Mouse (Mus musculus): ENCODE data around the gene Poc1b. TPM values are rescaled to one million over a fixed set of nuclear protein-coding genes. Genes with fewer than 3 reads are reported as not detected.

Poc1b gene
- polyA plus RNA-seq, 1 experiment: 0.49 TPM

DNA sequence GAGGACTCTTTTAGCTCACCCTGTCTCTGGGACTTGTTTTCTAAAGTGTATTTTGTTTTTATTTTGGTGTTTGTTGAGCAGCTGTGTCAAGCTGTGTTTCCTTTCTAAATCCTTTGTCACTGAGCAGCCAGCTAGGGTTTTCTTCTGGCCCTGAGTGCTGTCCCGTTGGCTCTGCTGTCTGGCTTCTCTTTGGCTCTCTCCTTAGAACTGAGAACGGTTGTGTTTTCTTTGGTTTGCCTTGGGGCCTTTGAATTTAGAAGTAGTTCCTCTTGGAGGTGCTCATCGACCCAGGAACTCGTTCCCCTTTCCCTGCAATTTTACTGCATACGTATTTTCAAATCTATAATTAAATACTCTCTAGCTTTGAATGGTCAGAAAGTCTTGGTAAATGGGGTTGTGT is 56.2 kb downstream of the Poc1b start:
- TF ChIP-seq TAL1 (IDR thresholded peaks at IDR 0.05; ENCODE audit: low read length) (no peak), GATA1 (IDR thresholded peaks at IDR 0.05; ENCODE audit: low read length) (no peak)
- H3K36me3 ChIP-seq (ENCODE audit: control insufficient read depth): peaks cover 5% of the 10 kb centered on the region
- H3K4me1 ChIP-seq (ENCODE audit: control insufficient read depth): no peaks in the 10 kb centered on the region

DNA sequence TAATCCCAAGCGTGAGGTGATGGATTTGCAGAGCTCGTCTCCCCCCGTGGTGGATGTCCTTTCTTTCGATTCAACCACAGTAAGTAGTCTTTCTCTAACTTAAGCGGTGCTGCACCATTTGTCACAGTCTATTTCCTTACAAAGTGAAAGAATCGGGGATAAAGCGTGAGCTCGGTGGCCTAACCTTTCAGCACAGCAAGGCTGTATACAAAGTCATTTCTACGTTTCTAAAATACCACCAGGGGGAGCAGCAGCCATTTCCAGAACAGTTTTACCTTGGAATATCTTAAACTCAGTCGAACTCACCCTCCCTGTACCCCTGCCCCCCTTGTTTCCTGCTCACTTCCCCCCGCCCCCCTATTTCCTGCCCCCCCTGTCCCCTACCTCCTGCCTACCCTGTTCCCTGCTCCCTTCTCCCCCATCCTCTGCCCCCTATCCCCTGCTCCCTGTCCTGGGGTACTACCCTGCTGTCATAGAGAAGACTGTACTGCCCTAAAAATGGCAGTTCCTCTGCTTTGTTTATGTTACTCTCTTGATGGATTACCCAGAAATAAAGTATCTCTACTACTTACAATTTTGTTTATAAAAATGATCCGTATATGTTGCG is 58.1 kb downstream of the Poc1b start:
- H3K9me3 ChIP-seq (ENCODE audit: control insufficient read depth, low read length): no peaks in the 10 kb centered on the region
- no peak for TF ChIP-seq GATA1 (IDR thresholded peaks at IDR 0.05; ENCODE audit: low read length)
- TF ChIP-seq TAL1 (IDR thresholded peaks at IDR 0.05; ENCODE audit: low read length): no peak
- H3K4me3 ChIP-seq (replicated peaks): no peak overlapping the region
- H3K4me1 ChIP-seq (ENCODE audit: control insufficient read depth): no peaks in the 10 kb centered on the region
- peaks cover 4% of the 10 kb centered on the region for H3K36me3 ChIP-seq (ENCODE audit: control insufficient read depth)
- H3K27me3 ChIP-seq (ENCODE audit: control insufficient read depth): no peaks in the 10 kb centered on the region

More for the DNA sequence above, 56.2 kb downstream of the Poc1b start:
- no peak overlapping the region for H3K4me3 ChIP-seq (replicated peaks)
- H3K27me3 ChIP-seq (ENCODE audit: control insufficient read depth): no peaks in the 10 kb centered on the region
- H3K9me3 ChIP-seq (ENCODE audit: control insufficient read depth, low read length): no peaks in the 10 kb centered on the region

DNA sequence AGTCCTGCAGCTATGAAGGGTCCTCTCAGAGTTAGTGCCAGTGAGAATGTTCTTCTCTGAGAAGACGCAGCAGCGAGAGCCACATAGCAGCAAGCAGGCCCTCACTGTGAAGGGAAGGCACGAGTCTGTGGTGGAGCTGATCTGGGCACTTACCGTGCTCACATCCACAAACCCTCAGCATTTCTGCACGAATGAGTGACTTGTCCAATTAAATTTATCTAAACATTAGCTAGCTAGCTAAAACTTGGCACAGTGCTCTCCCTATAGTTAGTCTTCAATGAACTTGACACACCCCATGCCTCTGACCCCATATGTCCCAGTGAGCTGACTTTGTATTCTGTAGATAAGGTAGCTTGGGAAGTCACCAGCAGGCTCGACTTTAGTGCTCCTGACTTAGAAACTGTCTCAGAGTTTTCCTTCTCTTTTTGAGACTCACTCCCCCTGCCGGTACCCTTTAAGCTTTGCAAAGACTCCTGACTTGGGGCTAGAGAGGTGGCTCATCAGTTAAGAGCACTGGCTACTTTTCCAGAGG is 59.0 kb downstream of the Poc1b start:
- Histone ChIP-seq H3K4me1 (ENCODE audit: control insufficient read depth) (no peaks in the 10 kb centered on the region), H3K4me3 (replicated peaks) (no peak overlapping the region), H3K9me3 (ENCODE audit: control insufficient read depth, low read length) (no peaks in the 10 kb centered on the region), H3K36me3 (ENCODE audit: control insufficient read depth) (no peaks in the 10 kb centered on the region), H3K27me3 (ENCODE audit: control insufficient read depth) (no peaks in the 10 kb centered on the region)
- TF ChIP-seq TAL1 (IDR thresholded peaks at IDR 0.05; ENCODE audit: low read length) (no peak), GATA1 (IDR thresholded peaks at IDR 0.05; ENCODE audit: low read length) (no peak)

DNA sequence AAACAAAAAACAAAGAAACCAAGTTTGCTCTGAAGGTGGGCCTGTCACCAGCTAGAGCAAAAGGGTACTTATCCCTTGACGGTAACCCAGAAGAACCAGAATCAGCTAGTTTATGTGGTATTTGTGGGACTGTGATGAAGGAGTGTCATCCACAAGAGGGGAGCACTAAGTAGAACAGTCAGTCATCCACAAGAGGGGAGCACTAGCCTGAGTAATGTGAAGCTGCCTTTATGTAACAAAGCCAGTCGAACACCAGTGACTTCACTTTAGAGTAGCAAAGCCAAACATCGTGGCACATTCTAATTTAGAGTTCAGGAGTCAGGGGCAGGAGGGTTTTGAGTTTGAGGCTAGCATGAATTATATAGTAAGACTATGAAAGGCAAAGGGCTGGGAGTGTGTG is 59.6 kb downstream of the Poc1b start:
- Histone ChIP-seq H3K27me3 (ENCODE audit: control insufficient read depth) (no peaks in the 10 kb centered on the region), H3K4me3 (replicated peaks) (no peak overlapping the region), H3K9me3 (ENCODE audit: control insufficient read depth, low read length) (no peaks in the 10 kb centered on the region), H3K4me1 (ENCODE audit: control insufficient read depth) (no peaks in the 10 kb centered on the region), H3K36me3 (ENCODE audit: control insufficient read depth) (no peaks in the 10 kb centered on the region)
- TF ChIP-seq GATA1 (IDR thresholded peaks at IDR 0.05; ENCODE audit: low read length) (no peak), TAL1 (IDR thresholded peaks at IDR 0.05; ENCODE audit: low read length) (no peak)

DNA sequence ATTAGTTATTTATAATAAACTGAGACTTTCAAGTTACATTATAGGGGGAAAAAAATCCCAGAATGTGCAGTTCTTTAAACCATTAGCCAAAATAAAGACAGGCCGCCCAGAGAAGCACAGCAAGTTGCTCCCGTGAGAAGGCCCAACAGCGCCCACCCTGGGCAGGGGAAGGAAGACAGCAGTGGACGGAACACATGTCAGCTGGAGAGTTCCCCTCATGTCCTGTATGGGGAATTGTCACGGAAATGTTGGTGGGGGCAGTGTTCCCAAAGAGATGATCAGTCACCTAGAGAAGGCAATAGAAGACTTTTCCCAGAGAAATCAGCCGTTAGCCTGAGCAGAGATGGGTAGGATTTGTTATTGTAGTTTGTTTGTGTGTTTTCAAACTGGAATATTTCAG is 61.6 kb downstream of the Poc1b start:
- Histone ChIP-seq H3K4me3 (replicated peaks) (no peak overlapping the region), H3K9me3 (ENCODE audit: control insufficient read depth, low read length) (no peaks in the 10 kb centered on the region), H3K36me3 (ENCODE audit: control insufficient read depth) (no peaks in the 10 kb centered on the region), H3K4me1 (ENCODE audit: control insufficient read depth) (no peaks in the 10 kb centered on the region), H3K27me3 (ENCODE audit: control insufficient read depth) (no peaks in the 10 kb centered on the region)
- no peak for TF ChIP-seq TAL1 (IDR thresholded peaks at IDR 0.05; ENCODE audit: low read length)
- no peak for TF ChIP-seq GATA1 (IDR thresholded peaks at IDR 0.05; ENCODE audit: low read length)

DNA sequence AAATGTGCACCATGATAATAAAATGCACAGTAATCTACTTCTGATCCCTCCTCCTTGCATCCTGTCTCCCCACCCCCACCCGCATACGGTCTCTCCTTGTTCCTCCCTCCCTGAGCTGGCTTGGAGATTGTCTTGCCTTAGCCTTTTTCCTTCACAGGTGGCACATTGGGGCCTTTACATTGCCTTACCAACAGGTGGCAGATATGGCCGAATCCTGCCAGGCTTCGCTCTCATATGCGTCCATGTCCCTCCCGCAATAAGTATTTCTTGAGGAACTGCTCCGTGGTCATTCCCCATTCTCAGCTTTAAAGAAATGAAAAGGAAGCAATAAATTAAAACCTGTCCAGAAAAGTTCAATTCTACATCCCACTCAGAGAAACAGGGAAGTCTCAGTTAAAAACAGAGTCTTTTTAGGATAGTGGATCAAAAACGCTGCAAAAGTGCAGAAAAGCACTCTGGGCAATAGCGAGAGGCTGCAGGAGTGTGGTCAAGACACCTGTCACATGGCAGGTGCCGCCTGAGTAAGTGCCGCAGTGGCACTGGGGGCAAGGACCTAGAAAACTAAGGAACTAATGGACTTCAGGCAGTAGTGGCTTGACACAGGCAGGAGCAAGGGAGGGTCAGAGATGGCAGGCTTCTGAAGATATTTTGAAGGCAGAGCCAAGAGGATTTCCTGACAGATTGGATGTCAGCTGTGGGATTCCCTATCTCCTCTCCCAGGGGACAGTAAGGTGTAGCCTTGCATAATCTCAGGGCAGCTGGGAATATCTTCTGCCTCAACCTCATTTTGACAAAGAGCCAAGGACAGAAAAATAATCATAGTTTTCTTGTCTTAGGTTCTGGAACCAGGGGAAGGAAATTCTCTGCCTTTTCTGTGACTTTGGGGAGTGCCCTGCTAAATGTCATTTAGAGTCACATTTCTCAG is 62.3 kb downstream of the Poc1b start:
- H3K4me3 ChIP-seq (replicated peaks): no peak overlapping the region
- no peaks in the 10 kb centered on the region for H3K4me1 ChIP-seq (ENCODE audit: control insufficient read depth)
- H3K9me3 ChIP-seq (ENCODE audit: control insufficient read depth, low read length): no peaks in the 10 kb centered on the region
- no peak for TF ChIP-seq GATA1 (IDR thresholded peaks at IDR 0.05; ENCODE audit: low read length)
- TF ChIP-seq TAL1 (IDR thresholded peaks at IDR 0.05; ENCODE audit: low read length): no peak
- H3K36me3 ChIP-seq (ENCODE audit: control insufficient read depth): no peaks in the 10 kb centered on the region
- H3K27me3 ChIP-seq (ENCODE audit: control insufficient read depth): no peaks in the 10 kb centered on the region

DNA sequence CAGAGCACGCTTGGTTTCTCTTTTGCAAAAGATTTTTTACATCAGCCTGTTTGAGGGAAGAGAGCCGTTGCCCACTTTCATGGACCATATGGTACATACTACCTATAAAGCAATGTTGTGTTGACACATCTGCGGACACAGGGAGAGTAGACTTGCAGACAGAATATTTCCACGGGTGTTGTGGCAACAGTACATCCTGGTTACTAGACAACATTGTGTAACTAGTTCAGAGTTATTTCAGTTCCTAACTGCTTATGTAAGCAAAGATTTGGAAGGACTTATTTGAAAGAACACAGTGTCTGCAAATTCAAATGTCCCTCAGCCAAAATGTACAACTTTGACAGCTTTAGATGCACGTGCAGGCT is 62.9 kb downstream of the Poc1b start:
- no peaks in the 10 kb centered on the region for H3K36me3 ChIP-seq (ENCODE audit: control insufficient read depth)
- no peaks in the 10 kb centered on the region for H3K4me1 ChIP-seq (ENCODE audit: control insufficient read depth)
- no peak for TF ChIP-seq GATA1 (IDR thresholded peaks at IDR 0.05; ENCODE audit: low read length)
- TF ChIP-seq TAL1 (IDR thresholded peaks at IDR 0.05; ENCODE audit: low read length): no peak
- H3K9me3 ChIP-seq (ENCODE audit: control insufficient read depth, low read length): no peaks in the 10 kb centered on the region
- no peak overlapping the region for H3K4me3 ChIP-seq (replicated peaks)
- H3K27me3 ChIP-seq (ENCODE audit: control insufficient read depth): no peaks in the 10 kb centered on the region

DNA sequence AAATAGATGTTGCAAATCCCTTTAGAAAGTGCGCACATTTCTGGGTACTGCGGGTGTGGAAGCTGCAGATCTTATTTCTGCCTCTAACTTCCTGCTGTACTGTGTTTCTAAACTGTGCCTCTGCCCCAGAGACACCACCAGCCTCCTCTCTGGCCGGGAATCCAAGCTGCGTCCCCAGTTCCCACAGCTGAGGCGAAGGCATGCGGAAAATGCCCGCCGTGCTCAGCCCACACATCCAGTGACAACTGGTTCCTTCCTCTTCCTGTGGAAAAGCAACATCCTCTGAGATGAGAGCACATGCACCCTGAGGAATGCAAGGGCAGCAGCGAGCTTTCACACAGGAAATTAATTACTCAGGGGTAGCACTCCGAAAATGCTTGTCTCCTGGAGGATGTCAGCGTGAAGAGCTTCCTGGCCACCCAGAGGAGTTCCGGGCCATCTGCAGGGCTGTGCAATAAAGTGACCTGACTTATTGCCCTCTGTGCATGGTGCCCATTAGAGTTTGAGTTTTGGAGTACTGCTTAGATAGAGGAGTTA is 65.2 kb downstream of the Poc1b start:
- H3K4me3 ChIP-seq (replicated peaks): no peak overlapping the region
- H3K9me3 ChIP-seq (ENCODE audit: control insufficient read depth, low read length): no peaks in the 10 kb centered on the region
- TF ChIP-seq GATA1 (IDR thresholded peaks at IDR 0.05; ENCODE audit: low read length): no peak
- no peak for TF ChIP-seq TAL1 (IDR thresholded peaks at IDR 0.05; ENCODE audit: low read length)
- H3K36me3 ChIP-seq (ENCODE audit: control insufficient read depth): no peaks in the 10 kb centered on the region
- no peaks in the 10 kb centered on the region for H3K27me3 ChIP-seq (ENCODE audit: control insufficient read depth)
- H3K4me1 ChIP-seq (ENCODE audit: control insufficient read depth): no peaks in the 10 kb centered on the region

DNA sequence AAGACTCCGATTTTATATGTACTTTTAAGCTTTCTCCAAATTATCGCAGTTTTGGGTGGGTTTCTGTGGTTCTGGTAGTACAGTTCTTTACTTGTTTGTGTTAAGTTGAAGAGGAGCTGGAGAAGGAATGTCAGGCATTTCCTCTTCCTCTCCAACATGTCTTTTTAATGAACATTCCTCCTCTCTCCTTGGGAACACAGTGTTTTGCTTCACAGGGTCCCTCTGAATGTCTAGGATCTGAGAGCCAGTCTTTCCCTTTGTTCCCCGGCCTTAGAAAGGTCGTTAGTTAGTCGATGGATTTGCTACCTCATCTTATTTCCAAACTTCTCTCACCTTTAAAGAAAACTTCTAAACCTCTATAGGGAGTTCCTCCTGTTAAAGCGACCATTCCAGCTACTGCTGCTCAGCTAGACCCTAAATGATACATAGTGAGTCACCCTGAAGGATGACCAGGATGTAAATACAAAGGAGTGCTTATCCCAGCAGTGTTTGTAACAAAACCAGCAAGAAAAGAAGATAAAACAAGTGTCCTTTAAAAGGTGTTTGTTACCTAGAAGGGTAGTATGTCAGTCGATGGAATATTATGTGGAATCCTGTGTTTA is 66.2 kb downstream of the Poc1b start:
- Histone ChIP-seq H3K4me3 (replicated peaks) (no peak overlapping the region), H3K4me1 (ENCODE audit: control insufficient read depth) (no peaks in the 10 kb centered on the region), H3K36me3 (ENCODE audit: control insufficient read depth) (no peaks in the 10 kb centered on the region), H3K27me3 (ENCODE audit: control insufficient read depth) (no peaks in the 10 kb centered on the region), H3K9me3 (ENCODE audit: control insufficient read depth, low read length) (no peaks in the 10 kb centered on the region)
- TF ChIP-seq GATA1 (IDR thresholded peaks at IDR 0.05; ENCODE audit: low read length) (no peak), TAL1 (IDR thresholded peaks at IDR 0.05; ENCODE audit: low read length) (no peak)
